Mouse (Mus musculus) C2C12 (cell line): ENCODE measurements at regions not wholly inside any gene's neighbourhood (a gene's known extent, or its start where the extent isn't known, plus 50 kb on each side); places are given as distances from the start of the nearest gene placed in this dataset.

Experiments
- H3K27me3 ChIP-seq: one replicate; pipeline ENCODE4 v1.6.1; 2011; ENCODE audit not compliant: control insufficient read depth, insufficient read depth, insufficient read length
- H3K36me3 ChIP-seq: one replicate; pipeline ENCODE4 v1.6.1; 2011; ENCODE audit not compliant: control insufficient read depth, insufficient read depth
- H3K4me3 ChIP-seq: one replicate; pipeline ENCODE4 v1.5.1; 2011; ENCODE audit warnings: mild to moderate bottlenecking, control low read depth; ENCODE audit not compliant: poor library complexity, insufficient read depth, severe bottlenecking
- H3K79me2 ChIP-seq: one replicate; pipeline ENCODE4 v1.6.1; 2011; ENCODE audit not compliant: control insufficient read depth, insufficient read depth
- H3K79me3 ChIP-seq: one replicate; pipeline ENCODE4 v1.6.1; 2011; ENCODE audit warnings: low read depth, control low read depth
- H3ac ChIP-seq: one replicate; pipeline ENCODE3; 2011; ENCODE audit warnings: low read depth; ENCODE audit not compliant: control insufficient read depth, insufficient read length
- CEBPB ChIP-seq: IDR thresholded peaks from one replicate; pipeline ENCODE4 v1.6.1; 2011; ENCODE audit warnings: low read depth, mild to moderate bottlenecking, control low read depth, moderate library complexity
- CTCF ChIP-seq: IDR thresholded peaks from one replicate; pipeline ENCODE4 v1.5.1; 2011; ENCODE audit not compliant: control insufficient read depth, insufficient read depth, insufficient read length
- FOSL1 ChIP-seq: IDR thresholded peaks from one replicate; pipeline ENCODE4 v1.8.0; 2011; ENCODE audit warnings: mild to moderate bottlenecking, low read length; ENCODE audit not compliant: poor library complexity, insufficient read depth, severe bottlenecking
- MAX ChIP-seq: IDR thresholded peaks from one replicate; pipeline ENCODE4 v1.6.1; 2011; ENCODE audit warnings: mild to moderate bottlenecking, control low read depth
- MYOD1 ChIP-seq: IDR thresholded peaks from one replicate; pipeline ENCODE4 v1.6.1; 2011; ENCODE audit warnings: low read depth; ENCODE audit not compliant: control insufficient read depth, insufficient read length
- MYOG ChIP-seq: IDR thresholded peaks from one replicate; pipeline ENCODE4 v1.6.1; 2011; ENCODE audit not compliant: control insufficient read depth, insufficient read length; ENCODE audit errors: extremely low read depth
- USF1 ChIP-seq: IDR thresholded peaks from one replicate; pipeline ENCODE4 v1.6.1; 2011; ENCODE audit warnings: low read depth, mild to moderate bottlenecking, control low read depth, moderate library complexity

DNA sequence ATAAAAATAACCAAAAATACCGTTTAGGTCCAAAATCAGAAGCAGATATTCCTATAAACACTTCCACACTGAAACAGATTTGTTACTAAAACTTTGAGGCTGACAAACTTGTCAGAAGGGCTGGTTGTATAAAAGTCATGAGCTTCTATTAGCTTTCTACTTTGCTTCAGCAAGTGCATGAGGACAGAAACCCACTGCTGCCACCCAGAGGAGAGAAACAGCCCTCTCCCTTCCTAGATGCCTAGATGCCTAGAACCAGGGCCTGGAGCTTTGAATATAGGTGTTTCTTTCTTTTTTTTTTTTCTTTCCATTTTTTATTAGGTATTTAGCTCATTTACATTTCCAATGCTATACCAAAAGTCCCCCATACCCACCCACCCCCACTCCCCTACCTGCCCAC is 406.9 kb upstream of the Gpc5 start:
- TF ChIP-seq FOSL1 (no peak), USF1 (no peak), MYOG (no peak), MAX (no peak), MYOD1 (no peak), CEBPB (no peak), CTCF (no peak)
- Histone ChIP-seq H3K79me2 (no peaks in the 10 kb centered on the region), H3ac (no peak overlapping the region), H3K36me3 (no peaks in the 10 kb centered on the region), H3K27me3 (no peaks in the 10 kb centered on the region), H3K4me3 (no peak overlapping the region), H3K79me3 (no peaks in the 10 kb centered on the region)

DNA sequence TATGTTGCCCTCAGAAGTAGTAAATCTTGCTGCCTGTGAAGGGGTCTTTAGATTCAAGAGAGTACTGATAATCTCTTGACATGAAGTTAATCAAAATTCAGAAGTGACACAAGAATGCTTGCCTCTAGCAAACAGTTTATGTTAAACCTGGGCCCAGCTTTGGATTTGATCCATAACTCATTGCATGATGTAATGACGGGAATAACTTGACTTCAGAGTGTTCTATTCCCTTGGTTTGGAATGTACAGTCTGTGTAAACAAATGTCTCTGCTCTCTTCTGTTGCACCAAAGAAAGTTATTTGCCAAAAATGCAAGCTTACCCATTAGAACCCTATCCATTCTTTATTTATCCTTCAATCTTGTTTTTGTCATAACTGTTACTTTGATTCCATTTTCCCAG is 397.1 kb upstream of the Gpc5 start:
- no peak overlapping the region for H3ac ChIP-seq
- H3K36me3 ChIP-seq = no peaks in the 10 kb centered on the region
- H3K4me3 ChIP-seq = no peak overlapping the region
- H3K79me3 ChIP-seq = no peaks in the 10 kb centered on the region
- TF ChIP-seq USF1 (no peak), MYOG (no peak), FOSL1 (no peak), MAX (no peak), CTCF (no peak), CEBPB (no peak), MYOD1 (no peak)
- H3K79me2 ChIP-seq = no peaks in the 10 kb centered on the region
- H3K27me3 ChIP-seq = no peaks in the 10 kb centered on the region

DNA sequence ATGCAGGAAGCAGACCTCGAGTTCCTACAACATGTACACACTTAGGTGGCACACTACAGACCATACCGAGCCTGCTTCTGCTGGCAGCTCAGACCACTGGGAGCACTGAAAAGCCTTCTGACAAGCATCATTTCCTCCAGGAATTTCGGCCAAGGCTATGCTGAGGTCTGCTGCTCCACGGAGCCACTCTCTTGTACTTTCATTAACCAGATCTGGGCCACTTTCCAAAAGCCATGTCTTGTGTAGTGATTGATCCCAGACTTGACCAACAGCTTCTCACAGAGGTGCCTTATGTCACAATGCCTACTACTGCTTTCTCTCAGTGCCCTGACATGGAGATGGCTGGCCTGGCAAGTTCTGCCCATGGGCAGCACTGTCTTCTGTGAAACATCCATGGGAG is 394.5 kb upstream of the Gpc5 start:
- Histone ChIP-seq H3K36me3 (no peaks in the 10 kb centered on the region), H3K79me3 (no peaks in the 10 kb centered on the region), H3K4me3 (no peak overlapping the region), H3K27me3 (no peaks in the 10 kb centered on the region), H3ac (no peak overlapping the region), H3K79me2 (no peaks in the 10 kb centered on the region)
- no peak for TF ChIP-seq CEBPB
- no peak for TF ChIP-seq FOSL1
- no peak for TF ChIP-seq MYOG
- TF ChIP-seq MAX = no peak
- TF ChIP-seq CTCF = no peak
- TF ChIP-seq USF1 = no peak
- no peak for TF ChIP-seq MYOD1

DNA sequence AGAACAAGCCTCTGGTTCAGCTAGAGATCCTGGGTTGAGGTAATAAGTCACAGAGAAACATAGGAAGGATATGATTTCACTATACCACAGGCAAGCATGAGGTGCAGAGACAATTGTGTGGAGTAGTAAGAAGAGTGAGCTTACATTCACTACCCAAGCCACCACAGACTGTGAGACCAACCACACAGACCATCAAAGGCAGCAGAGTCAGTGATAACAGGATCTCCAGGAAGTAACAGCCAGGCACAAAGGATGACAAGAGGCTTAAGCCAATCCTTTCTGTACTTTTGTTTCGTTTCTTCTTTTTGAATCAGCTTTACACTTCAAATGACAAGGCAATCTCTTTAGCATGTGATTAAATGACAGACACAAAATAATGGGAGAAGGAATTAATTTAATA is 368.9 kb upstream of the Gpc5 start:
- H3K79me3 ChIP-seq = no peaks in the 10 kb centered on the region
- no peaks in the 10 kb centered on the region for H3K79me2 ChIP-seq
- no peak overlapping the region for H3ac ChIP-seq
- no peaks in the 10 kb centered on the region for H3K36me3 ChIP-seq
- no peak for TF ChIP-seq MYOD1
- TF ChIP-seq CEBPB = no peak
- no peak for TF ChIP-seq CTCF
- no peak for TF ChIP-seq USF1
- no peak for TF ChIP-seq MYOG
- TF ChIP-seq FOSL1 = no peak
- no peak for TF ChIP-seq MAX
- no peak overlapping the region for H3K4me3 ChIP-seq
- no peaks in the 10 kb centered on the region for H3K27me3 ChIP-seq

DNA sequence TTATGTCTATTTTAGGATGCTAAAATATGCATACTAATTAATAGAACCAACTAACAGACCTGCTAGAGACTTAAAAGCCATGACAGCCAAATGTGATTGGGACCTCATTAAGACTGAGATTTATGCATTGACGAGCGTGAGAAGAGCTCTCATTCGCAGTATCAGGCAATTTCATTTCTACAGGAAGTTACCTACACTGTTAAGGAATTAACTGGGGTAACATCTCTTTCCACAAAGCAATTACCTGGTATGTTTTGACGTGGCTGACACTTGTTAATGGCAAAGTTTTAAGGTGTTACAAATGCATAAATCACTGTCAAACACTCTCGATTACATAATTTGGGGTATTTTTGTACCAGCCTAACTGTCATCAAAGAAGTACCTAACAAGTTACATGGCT is 324.7 kb upstream of the Gpc5 start:
- Histone ChIP-seq H3K79me2 (no peaks in the 10 kb centered on the region), H3K4me3 (no peak overlapping the region), H3ac (no peak overlapping the region), H3K79me3 (no peaks in the 10 kb centered on the region), H3K27me3 (no peaks in the 10 kb centered on the region), H3K36me3 (no peaks in the 10 kb centered on the region)
- TF ChIP-seq CTCF = no peak
- TF ChIP-seq MAX = no peak
- TF ChIP-seq FOSL1 = no peak
- TF ChIP-seq CEBPB = no peak
- no peak for TF ChIP-seq MYOD1
- no peak for TF ChIP-seq MYOG
- no peak for TF ChIP-seq USF1

DNA sequence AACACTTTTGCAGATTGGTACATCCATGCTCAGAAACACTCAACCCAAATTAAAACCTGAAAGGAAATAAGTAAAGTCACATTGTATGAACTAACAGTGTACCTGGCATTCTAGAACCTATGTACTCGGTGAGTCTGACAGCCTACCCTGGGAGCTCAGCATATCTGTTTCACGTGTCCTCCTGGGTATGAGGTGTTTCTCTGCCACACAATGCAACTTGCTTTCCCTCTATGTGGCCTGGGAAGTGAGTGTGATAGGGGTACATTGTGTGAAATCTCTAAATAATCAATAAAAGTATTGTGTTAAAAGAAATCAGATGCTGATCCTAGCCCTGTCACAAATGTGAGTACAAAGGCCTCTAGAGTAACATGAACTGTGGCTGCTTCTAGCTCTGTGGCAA is 315.3 kb upstream of the Gpc5 start:
- Histone ChIP-seq H3K4me3 (no peak overlapping the region), H3K36me3 (no peaks in the 10 kb centered on the region), H3ac (no peak overlapping the region), H3K79me2 (no peaks in the 10 kb centered on the region), H3K27me3 (no peaks in the 10 kb centered on the region), H3K79me3 (no peaks in the 10 kb centered on the region)
- no peak for TF ChIP-seq MAX
- no peak for TF ChIP-seq CEBPB
- no peak for TF ChIP-seq FOSL1
- no peak for TF ChIP-seq USF1
- no peak for TF ChIP-seq MYOG
- TF ChIP-seq CTCF = no peak
- no peak for TF ChIP-seq MYOD1
